ENCODE assay signal across 14 mouse cellular contexts in the genomic region with DNA sequence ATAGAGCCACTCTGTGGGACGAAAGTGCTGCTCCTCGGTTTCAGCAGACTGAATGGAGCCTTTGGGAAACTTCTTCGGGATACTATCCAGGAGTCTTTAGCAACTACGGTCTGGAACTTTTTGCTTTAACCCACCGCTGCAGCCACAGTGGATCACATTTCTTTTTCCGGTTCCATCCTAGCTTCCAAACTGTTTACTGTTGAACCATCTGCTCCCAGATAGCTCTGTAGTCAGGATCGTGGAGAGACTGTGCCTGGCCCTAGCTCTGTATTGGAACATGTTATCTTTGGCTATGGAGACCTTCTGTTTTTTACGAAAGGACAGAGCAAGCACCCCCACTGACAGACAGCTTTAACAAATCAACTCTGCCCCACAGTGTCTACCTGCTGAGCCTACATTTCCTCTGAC. TPM values are rescaled to one million over a fixed set of nuclear protein-coding genes. Genes with fewer than 3 reads are reported as not detected.
A peak's percentile ranks its signal among the peaks of the same experiment; 100 is the strongest.
DNase-seq lines count a peak whose midpoint lies in the region; ATAC-seq and TF ChIP-seq lines count a peak whose summit lies in the region.
"Had no signal": no experiment of that assay in that cellular context is flagged by ENCODE, and none has a peak within 500 bp of the region (broad histone marks: within the 10 kb centered on the region; RNA-seq: fewer than 3 reads in every experiment).

No protein-coding gene starts in this region.

- 69% methylated on average over 8 of the region's 8 CpGs for WGBS in limb, embryonic 12.5 days
- 75% methylated on average over 8 of the region's 8 CpGs for WGBS in limb, embryonic 10.5 days

- ATAC-seq in limb, embryonic 12.5 days (ENCODE audit: insufficient number of reproducible peaks, insufficient read depth, low FRiP score, low TSS enrichment, low read depth) = no peak
- ATAC-seq: forebrain, embryonic 15.5 days; liver, postnatal 0 days had no signal

- peak overlapping the region; percentile 72 for H3K27ac ChIP-seq in gastrocnemius, adult 2 months
- H3K27ac ChIP-seq in limb, embryonic 12.5 days = peak overlapping the region; percentile 45; the same call in 1 of the 2 replicates
- H3K27ac ChIP-seq in limb, embryonic 10.5 days = no peak overlapping the region
- H3K27ac ChIP-seq: embryonic facial prominence, embryonic 15.5 days; forebrain, embryonic 15.5 days had no signal

- no peaks in the 10 kb centered on the region for H3K36me3 ChIP-seq in limb, embryonic 12.5 days
- H3K36me3 ChIP-seq in limb, embryonic 10.5 days = no peaks in the 10 kb centered on the region
- H3K36me3 ChIP-seq: embryonic facial prominence, embryonic 15.5 days; forebrain, embryonic 15.5 days had no signal

- H3K4me3 ChIP-seq in gastrocnemius, adult 2 months = peak overlapping the region; percentile 43
- H3K4me3 ChIP-seq in limb, embryonic 12.5 days (replicated peaks) = no peak overlapping the region
- H3K4me3 ChIP-seq in limb, embryonic 10.5 days = no peak overlapping the region
- H3K4me3 ChIP-seq: embryonic facial prominence, embryonic 15.5 days; forebrain, embryonic 15.5 days had no signal

- H3K4me1 ChIP-seq in limb, embryonic 12.5 days (replicated peaks) = peaks cover 38% of the 10 kb centered on the region
- H3K4me1 ChIP-seq in limb, embryonic 10.5 days = peaks cover 19% of the 10 kb centered on the region
- H3K4me1 ChIP-seq: forebrain, embryonic 15.5 days had no signal

- TF ChIP-seq CTCF in gastrocnemius, adult 2 months (IDR thresholded peaks at IDR 0.05) = no peak

- H3K9me3 ChIP-seq in limb, embryonic 12.5 days = no peaks in the 10 kb centered on the region
- H3K9me3 ChIP-seq in limb, embryonic 10.5 days (replicated peaks) = no peaks in the 10 kb centered on the region
- H3K9me3 ChIP-seq: embryonic facial prominence, embryonic 15.5 days; forebrain, embryonic 15.5 days had no signal

- H3K9ac ChIP-seq in limb, embryonic 12.5 days (replicated peaks) = no peak overlapping the region
- H3K9ac ChIP-seq: embryonic facial prominence, embryonic 15.5 days; forebrain, embryonic 15.5 days; liver, postnatal 0 days had no signal

- intact Hi-C loops in gastrocnemius, adult 2 months (cut with DNase I) = no loop called here

- no peaks in the 10 kb centered on the region for H3K27me3 ChIP-seq in limb, embryonic 12.5 days
- H3K27me3 ChIP-seq in limb, embryonic 10.5 days (ENCODE audit: low read depth, poor library complexity, severe bottlenecking) = no peaks in the 10 kb centered on the region
- H3K27me3 ChIP-seq: embryonic facial prominence, embryonic 15.5 days; forebrain, embryonic 15.5 days had no signal

- DNase-seq in gastrocnemius, adult 2 months = peak; percentile 25
- DNase-seq in gastrocnemius, postnatal 10 days = no peak
- DNase-seq in limb, embryonic 10.5 days (ENCODE audit: low spot score) = no peak
- DNase-seq in fibroblast of lung, adult 2 months (ENCODE audit: low read depth) = peak; percentile 67
- DNase-seq in spleen, postnatal 36 days (ENCODE audit: low spot score in 2 of 2) = no peak
- DNase-seq in thymus, adult 18-20 months = no peak
- no peak for DNase-seq in right cerebral cortex, postnatal 4 days
- DNase-seq: B cell, adult 2 months; kidney, adult 18-20 months; liver, postnatal 0 days; spleen, adult 18-20 months had no signal

- H3K4me2 ChIP-seq in limb, embryonic 12.5 days = no peak overlapping the region
- H3K4me2 ChIP-seq: embryonic facial prominence, embryonic 15.5 days; forebrain, embryonic 15.5 days had no signal

RNA-seq across cellular contexts. Expression of gene Fam208a, which starts 57.0 kb away (rescaled TPM):
- 1 to 10 TPM; 4.6 to 6.9 TPM for total RNA-seq in gastrocnemius, adult 2 months (2021)
- total RNA-seq in gastrocnemius, postnatal 10 days (2021) = 10 to 100 TPM in 1 of 2 experiments, 1 to 10 TPM in 1; 9.0 to 13.6 TPM
- polyA plus RNA-seq in limb, embryonic 12.5 days (2016; fragmentation: Nextera tagmentation; extraction: Ambion mirVana) = 20.9 and 23.9 TPM in 2 replicates
- polyA plus RNA-seq in limb, embryonic 10.5 days (2016; fragmentation: Nextera tagmentation; extraction: Ambion mirVana) = 11.9 and 15.3 TPM in 2 replicates

Comparison
In these comparisons a context has a peak if more than half of its experiments do, and no peak if none do; other contexts are left out.
1. DNase-seq: peak in gastrocnemius, adult 2 months (single experiment) and fibroblast of lung, adult 2 months (single experiment); none in gastrocnemius, postnatal 10 days (single experiment), limb, embryonic 10.5 days (single experiment), spleen, postnatal 36 days (0 of 2), thymus, adult 18-20 months (0 of 2) and right cerebral cortex, postnatal 4 days (single experiment).